Comparison of ENCODE assay signal across 16 mouse cellular contexts in genomic region chr10:95418631-95419030, GRCm38 (mm10). TPM values are rescaled to one million over a fixed set of nuclear protein-coding genes. Genes with fewer than 3 reads are reported as not detected.
A peak's percentile ranks its signal among the peaks of the same experiment; 100 is the strongest.
DNase-seq lines count a peak whose midpoint lies in the region; ATAC-seq lines count a peak whose summit lies in the region.
"Had no signal": no experiment of that assay in that cellular context is flagged by ENCODE, and none has a peak within 500 bp of the region (broad histone marks: within the 10 kb centered on the region; RNA-seq: fewer than 3 reads in every experiment).

No protein-coding gene starts in this region.

- no peaks in the 10 kb centered on the region for H3K9me3 ChIP-seq in kidney, embryonic 14.5 days (ENCODE audit: control insufficient read depth, low read length)
- H3K9me3 ChIP-seq: embryonic facial prominence, embryonic 10.5 days; limb, embryonic 13.5 days; midbrain, embryonic 12.5 days; neural tube, embryonic 13.5 days had no signal

- H3K27ac ChIP-seq in kidney, embryonic 14.5 days (ENCODE audit: low read depth, low read length): no peak overlapping the region
- H3K27ac ChIP-seq: embryonic facial prominence, embryonic 10.5 days; heart, adult 2 months; hindbrain, postnatal 0 days; kidney, postnatal 0 days; limb, embryonic 13.5 days; midbrain, embryonic 12.5 days; neural tube, embryonic 13.5 days had no signal

- H3K4me2 ChIP-seq in kidney, embryonic 14.5 days (replicated peaks; ENCODE audit: low read depth, low read length): no peak overlapping the region

- H3K4me1 ChIP-seq in kidney, embryonic 14.5 days (ENCODE audit: control insufficient read depth, insufficient read depth, low read length): peaks cover 8% of the 10 kb centered on the region

- DNase-seq in kidney, adult 11 months: peak; percentile 61
- DNase-seq in induced T-regulatory cell, adult 2 months (ENCODE audit: low read depth): peak; percentile 41
- peak; percentile 28 to 49 for DNase-seq in kidney, postnatal 4 days
- peak; percentile 19 to 24 for DNase-seq in thymus, postnatal 36 days
- no peak for DNase-seq in spleen, postnatal 36 days (ENCODE audit: low spot score in 2 of 2)
- no peak for DNase-seq in left cerebral cortex, adult 18-20 months (ENCODE audit: low spot score in 2 of 2)

- H3K36me3 ChIP-seq in kidney, embryonic 14.5 days (ENCODE audit: control insufficient read depth, insufficient read depth, low read length): no peaks in the 10 kb centered on the region
- H3K36me3 ChIP-seq: embryonic facial prominence, embryonic 10.5 days; limb, embryonic 13.5 days; midbrain, embryonic 12.5 days; neural tube, embryonic 13.5 days had no signal

- no peak overlapping the region for H3K4me3 ChIP-seq in kidney, embryonic 14.5 days (ENCODE audit: low read length)
- H3K4me3 ChIP-seq: heart, adult 2 months; midbrain, embryonic 12.5 days; neural tube, embryonic 13.5 days had no signal

- no peak overlapping the region for H3K9ac ChIP-seq in kidney, embryonic 14.5 days (ENCODE audit: low read depth, low read length)
- H3K9ac ChIP-seq: limb, embryonic 13.5 days; midbrain, embryonic 12.5 days; neural tube, embryonic 13.5 days had no signal

- no peak for ATAC-seq in kidney, embryonic 14.5 days (ENCODE audit: low FRiP score, low TSS enrichment)
- ATAC-seq: forebrain, embryonic 14.5 days; hindbrain, postnatal 0 days had no signal

- WGBS in kidney, embryonic 14.5 days: 45% methylated on average over 6 of the region's 6 CpGs

- H3K27me3 ChIP-seq in kidney, embryonic 14.5 days (ENCODE audit: control insufficient read depth, insufficient read depth, low read length): peaks cover 17% of the 10 kb centered on the region
- H3K27me3 ChIP-seq: limb, embryonic 13.5 days had no signal

RNA-seq across cellular contexts. Expression of gene Socs2, which starts 1.7 kb away (rescaled TPM):
- 17.9 and 20.5 TPM in 2 replicates for polyA plus RNA-seq in kidney, embryonic 14.5 days (2014; fragmentation: Nextera tagmentation; extraction: Ambion mirVana)
- 10 to 100 TPM; 26.9 to 31.7 TPM for total RNA-seq in left cerebral cortex, adult 18-20 months (2021)
- total RNA-seq: common myeloid progenitor, adult 5-6 weeks had no signal

Comparison
In these comparisons a context has a peak if more than half of its experiments do, and no peak if none do; other contexts are left out.
1. DNase-seq: peak in kidney, adult 11 months (single experiment), induced T-regulatory cell, adult 2 months (single experiment), kidney, postnatal 4 days (2 of 2) and thymus, postnatal 36 days (2 of 2); none in spleen, postnatal 36 days (0 of 2) and left cerebral cortex, adult 18-20 months (0 of 2).